Mouse (Mus musculus) liver, embryonic 15.5 days (tissue): Measurements from ENCODE around the gene Zbtb5. TPM values are rescaled to one million over a fixed set of nuclear protein-coding genes. Genes with fewer than 3 reads are reported as not detected.
"Not testable (repeated sequence)": the region's sequence is repeated elsewhere in the genome, so short reads cannot be mapped to it uniquely, and the experiment has no call there.

ENCODE experiments used
- ATAC-seq: fragments of 200-750 bp; cut with Nextera tagmentation; 2 replicates; pipeline ENCODE4 v1.8.0; 2017; ENCODE audit warnings: moderate number of reproducible peaks, mild to moderate bottlenecking, moderate library complexity; ENCODE audit not compliant: insufficient read depth
- H3K27ac ChIP-seq: fragments of 300-500 bp; sonication (generic); replicated peaks from 2 replicates; pipeline ENCODE4 v1.5.1; 2015; ENCODE audit warnings: mild to moderate bottlenecking, inconsistent platforms
- H3K27me3 ChIP-seq: fragments of 300-500 bp; sonication (generic); 2 replicates; pipeline ENCODE4 v1.6.1; 2015; ENCODE audit warnings: mild to moderate bottlenecking, inconsistent platforms
- H3K36me3 ChIP-seq: fragments of 300-500 bp; sonication (generic); replicated peaks from 2 replicates; pipeline ENCODE4 v1.6.1; 2015; ENCODE audit warnings: moderate library complexity, mild to moderate bottlenecking, inconsistent platforms
- H3K4me1 ChIP-seq: fragments of 300-500 bp; sonication (generic); replicated peaks from 2 replicates; pipeline ENCODE4 v1.6.1; 2015; ENCODE audit warnings: inconsistent platforms
- H3K4me2 ChIP-seq: fragments of 300-500 bp; sonication (generic); 2 replicates; pipeline ENCODE4 v1.6.1; 2015; ENCODE audit warnings: moderate library complexity, mild to moderate bottlenecking, inconsistent platforms
- H3K4me3 ChIP-seq: fragments of 300-500 bp; sonication (generic); replicated peaks from 2 replicates; pipeline ENCODE4 v1.5.1; 2015; ENCODE audit warnings: mild to moderate bottlenecking, inconsistent platforms
- H3K9ac ChIP-seq: fragments of 300-500 bp; sonication (generic); 2 replicates; pipeline ENCODE4 v1.6.1; 2015; ENCODE audit warnings: moderate library complexity, mild to moderate bottlenecking, inconsistent platforms
- H3K9me3 ChIP-seq: fragments of 300-500 bp; sonication (generic); replicated peaks from 2 replicates; pipeline ENCODE4 v1.6.1; 2016; ENCODE audit warnings: inconsistent platforms
- WGBS: fragments of 180-500 bp; shearing (Covaris S2); methylation state at CpG from one replicate; pipeline ENCODE4 v1.1.7; 2015; ENCODE audit warnings: mixed read lengths; ENCODE audit not compliant: insufficient replicate concordance; 5-methylcytosine and 5-hydroxymethylcytosine counted together
- polyA plus RNA-seq: library from polyadenylated mRNA; unstranded; fragments of >200 nt; fragmentation: Nextera tagmentation; extraction: Ambion mirVana; gene quantifications from 2 replicates; pipeline ENCODE4 v1.2.1, GENCODE M21; 2015

The Zbtb5 gene
- 5.8 and 5.9 TPM in 2 replicates for polyA plus RNA-seq

DNA sequence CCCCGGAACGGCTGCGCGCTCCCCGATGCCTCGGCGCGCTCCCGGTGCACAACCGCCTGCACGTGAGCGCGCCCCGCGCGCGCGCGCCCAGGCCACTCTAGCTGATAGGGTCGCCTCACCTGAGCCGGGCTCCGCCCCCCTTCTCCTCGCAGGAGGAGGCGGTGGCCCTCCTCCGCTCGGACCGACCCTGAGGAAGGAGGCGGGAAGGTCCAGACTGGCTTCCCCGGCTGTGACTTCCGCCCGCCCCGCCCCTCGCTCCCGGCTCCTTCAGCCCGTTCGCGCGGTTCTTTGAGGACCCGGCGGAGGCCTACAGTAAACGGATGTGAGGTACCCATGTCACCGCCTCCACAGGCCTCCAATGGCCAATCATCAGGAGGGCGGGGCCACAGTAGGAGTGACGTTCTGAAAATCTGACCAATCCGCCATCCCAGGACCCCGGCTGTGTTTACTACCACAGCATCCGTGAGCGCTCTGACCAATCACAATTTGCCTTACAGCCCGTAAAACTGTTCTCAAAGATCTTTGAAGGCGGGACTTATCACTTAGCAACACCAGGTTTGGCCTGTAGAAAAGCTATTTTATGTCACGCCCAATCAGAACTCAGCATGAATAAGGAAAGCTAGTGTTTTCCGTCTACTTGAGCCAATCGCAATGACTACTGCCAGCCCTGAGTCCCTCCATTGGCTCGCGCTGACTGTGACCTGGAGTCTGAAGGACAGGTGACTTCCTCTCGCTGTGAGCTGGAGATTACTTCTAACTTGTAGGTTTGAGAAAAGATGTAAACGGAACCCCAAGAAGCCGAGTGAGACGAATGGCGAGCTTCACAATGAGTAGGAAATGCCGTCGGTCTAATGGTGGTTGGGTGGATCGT is at the start of gene Zbtb5:
TSS of gene Zbtb5 (minus strand) at position 308 of the 871 bp plus-strand sequence.
- Histone ChIP-seq H3K9ac (peak within 1 kb of the TSS; percentile 82), H3K4me1 (peaks cover 27% of the 10 kb centered on the region), H3K36me3 (no peaks in the 10 kb centered on the region), H3K9me3 (no peaks in the 10 kb centered on the region), H3K4me2 (peak within 1 kb of the TSS; percentile 86), H3K4me3 (peak within 1 kb of the TSS; percentile 77), H3K27me3 (no peaks in the 10 kb centered on the region), H3K27ac (peak within 1 kb of the TSS; percentile 99)
- ATAC-seq, result peak; percentile 95
- WGBS, result under 1% methylated on average over 61 of the region's 63 CpGs

DNA sequence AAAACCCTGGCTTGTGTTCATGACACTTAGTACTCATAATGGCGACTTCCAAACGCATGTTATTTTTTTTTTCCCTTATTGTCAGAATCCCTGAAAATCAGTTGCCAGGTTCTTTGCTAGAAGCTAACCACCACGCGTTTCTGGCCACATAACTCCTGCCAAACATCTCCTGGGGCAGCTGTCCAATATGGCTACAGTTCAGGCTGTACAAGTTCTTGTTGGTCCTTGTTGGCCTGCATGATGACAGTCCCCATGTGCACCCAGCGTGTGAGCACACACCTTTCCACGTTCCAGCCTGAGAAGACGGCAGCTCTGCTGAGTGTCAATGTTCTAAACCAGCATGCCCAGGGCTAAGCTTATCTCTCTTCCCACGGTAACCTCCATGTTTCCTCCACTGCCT is 43.2 kb upstream of the Zbtb5 start:
- ATAC-seq, result no peak
- WGBS, result 70% methylated on average over 8 of the region's 8 CpGs

DNA sequence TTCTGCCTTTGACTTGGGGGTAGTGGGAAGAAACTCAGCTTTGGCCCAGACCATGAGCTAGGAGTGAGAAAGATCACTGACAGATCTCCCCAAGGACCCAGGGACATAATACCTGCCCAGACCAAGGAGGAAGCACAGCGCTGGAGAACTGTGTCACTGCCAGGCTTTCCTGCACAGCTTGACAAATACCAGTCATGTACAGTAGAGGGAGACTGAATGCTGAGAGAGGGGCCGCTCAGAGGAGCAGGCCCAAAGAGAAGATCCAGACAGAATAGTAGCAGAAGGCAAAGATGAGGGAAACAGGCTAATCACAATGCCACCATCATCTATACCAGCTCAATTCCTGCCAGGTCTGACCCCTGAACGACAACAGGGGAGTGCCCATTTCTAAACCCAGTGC is 42.6 kb upstream of the Zbtb5 start:
- H3K27ac ChIP-seq, result no peak overlapping the region
- H3K4me3 ChIP-seq, result no peak overlapping the region
- no peak overlapping the region for H3K9ac ChIP-seq
- no peak for ATAC-seq
- 42% methylated on average over 3 of the region's 3 CpGs for WGBS
- no peaks in the 10 kb centered on the region for H3K27me3 ChIP-seq
- H3K4me2 ChIP-seq, result no peak overlapping the region
- H3K36me3 ChIP-seq, result peaks cover 14% of the 10 kb centered on the region; the same call in 1 of the 2 replicates
- H3K9me3 ChIP-seq, result no peaks in the 10 kb centered on the region
- H3K4me1 ChIP-seq, result no peaks in the 10 kb centered on the region

More for the DNA sequence above, 43.2 kb upstream of the Zbtb5 start:
- Histone ChIP-seq H3K4me1 (no peaks in the 10 kb centered on the region), H3K9me3 (no peaks in the 10 kb centered on the region), H3K36me3 (peaks cover 14% of the 10 kb centered on the region; the same call in 1 of the 2 replicates), H3K27ac (no peak overlapping the region), H3K4me3 (no peak overlapping the region), H3K4me2 (no peak overlapping the region), H3K9ac (no peak overlapping the region), H3K27me3 (no peaks in the 10 kb centered on the region)

DNA sequence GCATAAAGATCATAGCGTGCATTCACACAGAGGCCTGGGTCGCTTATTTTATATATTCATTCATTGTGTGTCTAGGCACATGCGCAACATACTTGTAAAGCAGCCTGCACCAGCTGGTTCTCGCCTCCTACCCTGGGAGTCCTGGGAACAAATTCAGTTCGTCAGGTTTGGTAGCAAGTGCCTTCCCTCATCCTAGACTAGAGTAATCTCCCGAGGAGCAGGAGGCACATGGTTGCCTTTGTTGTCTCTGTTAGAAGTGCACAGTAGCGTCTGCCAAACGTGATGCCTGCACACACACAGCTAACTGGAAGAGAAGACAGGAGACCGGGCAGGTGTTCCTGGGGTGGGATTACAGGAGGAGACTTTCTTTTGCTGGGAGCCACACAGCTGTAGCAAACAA is 35.7 kb upstream of the Zbtb5 start:
- H3K4me3 ChIP-seq, result no peak overlapping the region
- ATAC-seq, result no peak
- H3K4me2 ChIP-seq, result no peak overlapping the region
- 0 out of 2 replicates have a peak, but pooled peaks cover 7% of the 10 kb centered on the region for H3K36me3 ChIP-seq
- no peak overlapping the region for H3K9ac ChIP-seq
- no peak overlapping the region for H3K27ac ChIP-seq
- no peaks in the 10 kb centered on the region for H3K4me1 ChIP-seq
- H3K9me3 ChIP-seq, result no peaks in the 10 kb centered on the region
- no peaks in the 10 kb centered on the region for H3K27me3 ChIP-seq
- 76% methylated on average over 9 of the region's 9 CpGs for WGBS

DNA sequence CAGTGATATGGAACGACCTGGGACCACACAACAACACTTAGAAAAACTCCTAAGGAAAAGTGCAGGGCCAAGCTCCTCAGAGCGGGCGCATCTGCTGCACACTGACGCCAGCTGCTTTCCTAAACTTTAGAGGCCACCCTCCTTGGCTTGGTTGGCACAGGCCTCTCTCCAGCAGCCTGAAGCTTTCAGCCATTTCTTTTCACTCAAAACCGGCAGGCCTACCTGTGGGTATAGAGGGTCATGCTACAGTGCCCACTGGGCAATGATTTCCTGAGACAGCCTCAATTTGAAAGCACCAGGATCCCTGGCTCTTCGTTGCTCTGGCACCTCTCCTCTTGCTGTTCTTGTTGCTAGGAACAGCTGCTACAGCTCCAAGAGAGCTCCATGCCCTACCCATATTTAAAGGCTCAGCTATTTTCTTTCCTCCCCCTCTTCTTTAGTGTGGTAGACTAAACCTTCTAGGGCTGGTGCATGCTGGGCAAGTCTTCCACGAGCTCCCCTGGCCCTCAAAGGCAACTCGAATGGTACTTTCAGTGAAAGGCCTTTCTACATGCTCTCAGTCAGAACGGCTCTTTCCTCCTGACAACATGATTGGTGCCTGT is 35.2 kb upstream of the Zbtb5 start:
- no peaks in the 10 kb centered on the region for H3K9me3 ChIP-seq
- H3K4me2 ChIP-seq, result no peak overlapping the region
- no peaks in the 10 kb centered on the region for H3K4me1 ChIP-seq

DNA sequence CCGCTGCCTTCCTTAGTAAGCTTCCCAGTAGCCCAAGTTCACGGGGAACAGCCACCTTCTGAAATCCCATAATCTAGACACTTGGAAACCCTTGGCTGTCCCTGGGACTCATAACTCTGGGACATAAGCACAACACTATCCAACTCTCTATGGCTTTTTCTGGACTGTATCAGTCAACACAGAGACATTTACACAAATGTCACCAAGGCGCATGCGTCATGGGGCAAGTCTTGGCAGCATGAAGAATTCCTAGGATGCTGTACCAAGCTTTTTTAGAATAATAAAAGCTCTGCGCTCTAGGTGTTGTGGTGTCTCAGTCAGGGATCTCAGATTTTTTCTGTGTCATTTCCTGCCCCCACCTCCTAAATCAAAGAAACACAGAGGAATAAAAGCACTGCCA is 34.5 kb upstream of the Zbtb5 start:
- WGBS, result 84% methylated on average over 5 of the region's 5 CpGs
- Histone ChIP-seq H3K36me3 (0 out of 2 replicates have a peak, but pooled peaks cover 7% of the 10 kb centered on the region), H3K4me3 (no peak overlapping the region), H3K9me3 (no peaks in the 10 kb centered on the region), H3K27ac (no peak overlapping the region), H3K4me2 (no peak overlapping the region), H3K27me3 (no peaks in the 10 kb centered on the region), H3K4me1 (no peaks in the 10 kb centered on the region), H3K9ac (no peak overlapping the region)
- no peak for ATAC-seq

More for the DNA sequence above, 35.2 kb upstream of the Zbtb5 start:
- H3K36me3 ChIP-seq, result 0 out of 2 replicates have a peak, but pooled peaks cover 7% of the 10 kb centered on the region
- no peak for ATAC-seq
- 70% methylated on average over 9 of the region's 9 CpGs for WGBS
- no peak overlapping the region for H3K27ac ChIP-seq
- no peaks in the 10 kb centered on the region for H3K27me3 ChIP-seq
- no peak overlapping the region for H3K4me3 ChIP-seq
- H3K9ac ChIP-seq, result no peak overlapping the region

DNA sequence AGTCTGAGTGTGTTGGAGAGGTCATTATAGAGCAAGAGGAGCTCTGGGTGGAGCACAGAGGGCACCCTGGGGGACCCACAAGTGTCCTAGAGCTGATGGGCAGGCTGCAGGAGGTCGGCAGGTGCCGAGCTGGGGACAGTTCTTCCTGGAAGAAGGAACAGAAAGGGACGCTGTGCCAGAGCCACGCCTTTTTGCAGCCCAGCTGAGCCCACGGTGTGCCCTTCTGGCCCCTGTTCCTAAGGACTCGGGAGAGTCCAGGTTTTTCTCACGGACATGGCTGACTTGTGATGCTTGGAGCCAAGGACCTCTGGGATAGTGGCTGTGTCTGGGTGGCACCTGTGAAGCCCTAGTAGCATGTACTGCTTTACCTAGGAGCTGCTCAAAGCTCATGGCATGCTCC is 28.6 kb upstream of the Zbtb5 start:
- ATAC-seq, result no peak

DNA sequence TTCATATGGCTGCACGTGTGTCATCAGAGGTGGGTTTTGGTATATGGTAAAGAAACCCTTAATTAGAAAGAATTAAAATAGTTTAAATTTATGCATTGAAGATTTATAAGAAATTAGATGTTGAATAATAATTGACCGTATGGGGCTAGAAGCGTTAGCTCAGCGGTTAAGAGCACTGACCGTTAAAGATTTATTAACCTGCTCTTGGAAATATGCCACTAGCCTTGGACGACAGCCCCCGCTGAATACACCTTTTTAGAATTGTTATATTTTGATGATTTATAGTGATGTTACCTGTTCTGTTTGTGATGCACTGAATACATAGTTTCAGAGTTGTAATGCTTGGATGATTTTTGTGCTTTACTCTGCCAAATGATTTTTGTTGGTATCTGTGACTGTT is 27.3 kb upstream of the Zbtb5 start:
- H3K4me1 ChIP-seq, result peaks cover 10% of the 10 kb centered on the region; the same call in 1 of the 2 replicates
- not testable (repeated sequence) for H3K9ac ChIP-seq, ATAC-seq, H3K36me3 ChIP-seq, H3K9me3 ChIP-seq, H3K27me3 ChIP-seq, H3K4me3 ChIP-seq, H3K4me2 ChIP-seq, H3K27ac ChIP-seq
- 82% methylated on average over 7 of the region's 7 CpGs for WGBS

More for the DNA sequence above, 28.6 kb upstream of the Zbtb5 start:
- Histone ChIP-seq H3K9ac (no peak overlapping the region), H3K27me3 (no peaks in the 10 kb centered on the region), H3K36me3 (peaks cover 5% of the 10 kb centered on the region; the same call in 1 of the 2 replicates), H3K4me3 (no peak overlapping the region), H3K9me3 (no peaks in the 10 kb centered on the region), H3K27ac (no peak overlapping the region), H3K4me1 (no peaks in the 10 kb centered on the region), H3K4me2 (no peak overlapping the region)
- 65% methylated on average over 7 of the region's 7 CpGs for WGBS

DNA sequence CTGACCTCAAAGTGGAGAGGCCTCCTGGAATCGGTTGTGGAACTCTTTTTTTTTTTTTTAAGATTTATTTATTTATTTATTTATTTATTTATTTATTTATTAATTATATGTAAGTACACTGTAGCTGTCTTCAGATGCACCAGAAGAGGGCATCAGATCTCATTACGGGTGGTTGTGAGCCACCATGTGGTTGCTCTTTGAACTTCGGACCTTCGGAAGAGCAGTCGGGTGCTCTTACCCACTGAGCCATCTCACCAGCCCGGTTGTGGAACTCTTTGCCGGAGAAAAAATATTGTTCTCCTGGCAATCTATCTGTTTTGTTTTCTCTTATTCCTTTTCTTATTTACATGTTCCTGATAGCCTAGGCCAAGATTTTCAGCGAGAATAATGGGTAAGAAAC is 26.7 kb upstream of the Zbtb5 start:
- not testable (repeated sequence) for H3K27ac ChIP-seq, H3K36me3 ChIP-seq, H3K27me3 ChIP-seq, ATAC-seq, H3K9ac ChIP-seq, H3K4me2 ChIP-seq, H3K4me3 ChIP-seq, H3K9me3 ChIP-seq
- peaks cover 11% of the 10 kb centered on the region; the same call in 1 of the 2 replicates for H3K4me1 ChIP-seq
- WGBS, result 46% methylated on average over 8 of the region's 8 CpGs

DNA sequence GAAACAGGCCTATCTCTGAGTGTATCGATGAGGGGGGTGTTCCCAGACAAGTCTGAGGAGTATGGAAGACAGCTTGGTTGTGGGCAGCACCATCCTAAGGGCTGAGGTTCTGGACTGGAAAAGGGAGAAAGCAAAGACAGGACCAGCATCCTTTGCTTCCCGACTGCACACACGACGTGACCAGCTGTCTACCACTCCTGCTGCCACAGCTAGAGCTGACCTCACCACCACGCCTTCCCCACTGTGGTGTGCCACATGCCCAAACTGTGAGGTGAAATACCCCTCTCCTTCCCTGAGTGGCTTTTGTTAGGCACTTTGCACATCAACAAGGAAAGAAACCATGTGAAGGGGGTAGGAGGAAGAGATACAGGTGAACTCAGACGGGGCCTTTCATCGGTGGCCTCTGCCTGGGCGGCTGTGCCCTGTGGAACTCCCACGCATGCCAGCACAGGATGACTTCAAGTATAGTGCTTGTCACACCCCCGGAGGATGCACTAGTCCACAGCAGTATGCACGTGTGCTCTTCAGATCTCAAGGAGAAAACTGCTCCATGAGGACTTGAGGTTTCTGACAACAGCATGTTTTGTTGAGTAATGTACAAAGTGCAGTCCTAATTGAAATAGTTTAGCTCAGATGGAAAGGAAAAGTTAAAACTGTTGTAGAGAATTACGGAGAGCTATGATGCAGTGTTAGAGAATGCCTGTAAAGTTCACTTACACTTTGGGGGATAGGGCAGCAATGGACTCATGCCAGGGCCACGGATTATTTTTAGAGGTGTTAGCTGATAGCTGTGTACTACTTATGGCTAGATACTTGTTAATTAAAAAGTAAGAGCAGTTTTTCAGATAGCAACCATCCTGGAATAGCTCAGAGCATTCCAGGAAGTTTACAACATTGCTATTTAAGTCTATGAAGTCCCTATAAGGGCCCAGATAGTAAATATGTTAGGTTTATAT is 25.5 kb upstream of the Zbtb5 start:
- no peaks in the 10 kb centered on the region for H3K9me3 ChIP-seq
- peaks cover 5% of the 10 kb centered on the region; the same call in 1 of the 2 replicates for H3K36me3 ChIP-seq
- WGBS, result 76% methylated on average over 13 of the region's 13 CpGs
- no peak overlapping the region for H3K9ac ChIP-seq
- H3K4me3 ChIP-seq, result no peak overlapping the region
- no peak for ATAC-seq
- peaks cover 11% of the 10 kb centered on the region; the same call in 1 of the 2 replicates for H3K4me1 ChIP-seq
- H3K27ac ChIP-seq, result no peak overlapping the region
- no peaks in the 10 kb centered on the region for H3K27me3 ChIP-seq
- no peak overlapping the region for H3K4me2 ChIP-seq
